Mouse (Mus musculus): Measurements from ENCODE around the gene Tenm1.

Tenm1 gene

GRCm38 (mm10) chrX:42502291-42503043, 926.5 kb downstream of the Tenm1 start, which contains the start of gene Sh2d1a:
Gene Sh2d1a, plus strand, starts transcription at chrX:42502453.
- in situ Hi-C loops (cut with MboI; ENCODE audit: low pct_unique_long_range_greater_than_20kb in 1 of 2, low sequenced_read_pairs in 2 of 2, unreplicated experiment in 1 of 2), result loop anchor here (25.0 kb wide), 2 partner anchors 115 to 465 kb away; no protein-coding TSS in a partner anchor

- in situ Hi-C loops (cut with MboI; ENCODE audit: low pct_unique_long_range_greater_than_20kb in 1 of 2, low sequenced_read_pairs in 2 of 2, unreplicated experiment in 1 of 2), result loop anchor here (25.0 kb wide), 2 partner anchors 113 to 463 kb away; no protein-coding TSS in a partner anchor
Observed at GRCm38 (mm10) chrX:42500538-42500937, 928.4 kb downstream of the Tenm1 start.

- in situ Hi-C loops (cut with MboI; ENCODE audit: low pct_unique_long_range_greater_than_20kb in 1 of 2, low sequenced_read_pairs in 2 of 2, unreplicated experiment in 1 of 2), result no loop called here
Observed at GRCm38 (mm10) chrX:42490336-42490735, 938.6 kb downstream of the Tenm1 start.

DNA sequence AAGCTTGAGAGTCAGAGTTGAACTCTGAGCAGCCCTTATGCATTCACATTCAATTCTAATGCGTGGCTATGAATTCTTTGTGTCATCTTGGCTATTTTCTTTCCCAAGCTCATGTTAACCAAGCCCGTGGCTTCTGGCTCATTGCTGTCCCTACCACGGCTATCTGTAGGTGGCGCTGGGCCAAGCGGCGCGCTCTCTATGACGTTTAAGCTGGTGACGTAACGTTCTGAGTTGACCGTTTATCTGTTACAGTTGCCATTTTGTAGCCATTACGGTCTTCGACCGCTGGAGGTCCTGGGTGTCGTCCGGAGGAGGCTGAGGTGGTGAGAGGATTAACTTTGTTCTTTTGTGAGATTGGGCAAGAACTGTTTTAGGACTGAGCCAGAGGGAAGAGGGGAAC, 939.5 kb downstream of the Tenm1 start, which contains the start of gene Tex13c2:
Gene Tex13c2 (plus strand): TSS at position 246 of the 400 bp plus-strand sequence.
- in situ Hi-C loops (cut with MboI; ENCODE audit: low pct_unique_long_range_greater_than_20kb in 1 of 2, low sequenced_read_pairs in 2 of 2, unreplicated experiment in 1 of 2), result no loop called here
